Mouse (Mus musculus) C2C12 (cell line): ENCODE results near the gene Cacna2d1.

ENCODE experiments used
- CEBPB ChIP-seq: IDR thresholded peaks from one replicate; pipeline ENCODE4 v1.6.1; 2011; ENCODE audit warnings: low read depth, mild to moderate bottlenecking, control low read depth, moderate library complexity
- CTCF ChIP-seq: IDR thresholded peaks from one replicate; pipeline ENCODE4 v1.5.1; 2011; ENCODE audit not compliant: control insufficient read depth, insufficient read depth, insufficient read length

DNA sequence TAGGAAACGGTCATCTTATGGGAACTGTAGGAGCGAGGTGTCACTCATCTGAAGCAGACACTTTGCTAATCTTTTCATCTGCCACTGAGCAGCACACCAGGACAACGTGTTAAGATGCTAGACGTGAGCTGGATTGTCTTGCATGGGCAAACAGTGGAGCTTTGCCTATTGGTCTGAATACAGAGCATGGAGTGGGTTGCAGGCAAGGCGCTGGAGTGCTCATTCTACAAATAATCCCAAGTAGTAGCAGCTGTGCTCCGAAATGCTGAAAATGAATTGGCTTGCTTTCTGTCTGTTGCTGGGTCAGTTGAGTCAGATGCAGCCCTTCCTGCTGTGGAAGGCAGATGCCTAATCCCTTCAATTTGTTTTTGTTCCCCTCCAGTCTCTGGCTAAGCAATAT lies 330.9 kb downstream of the Cacna2d1 start:
- TF ChIP-seq CTCF (no peak), CEBPB (no peak)
